Mouse (Mus musculus): Measurements from ENCODE around the gene BC025446.

GRCm38 (mm10) chr15:75271426-75271825, 55.2 kb downstream of the BC025446 start:
- no peak for TF ChIP-seq POLR2AphosphoS2 (IDR thresholded peaks at IDR 0.05; ENCODE audit: insufficient read length, low read depth)
- TF ChIP-seq E2F4 (IDR thresholded peaks at IDR 0.05; ENCODE audit: insufficient read depth), result no peak
- no peak for TF ChIP-seq CEBPB (IDR thresholded peaks at IDR 0.05; ENCODE audit: insufficient read depth, poor library complexity, severe bottlenecking)

All from myocyte (in vitro differentiated cells).